Mouse (Mus musculus): Measurements from ENCODE around the gene Hlcs.

DNA sequence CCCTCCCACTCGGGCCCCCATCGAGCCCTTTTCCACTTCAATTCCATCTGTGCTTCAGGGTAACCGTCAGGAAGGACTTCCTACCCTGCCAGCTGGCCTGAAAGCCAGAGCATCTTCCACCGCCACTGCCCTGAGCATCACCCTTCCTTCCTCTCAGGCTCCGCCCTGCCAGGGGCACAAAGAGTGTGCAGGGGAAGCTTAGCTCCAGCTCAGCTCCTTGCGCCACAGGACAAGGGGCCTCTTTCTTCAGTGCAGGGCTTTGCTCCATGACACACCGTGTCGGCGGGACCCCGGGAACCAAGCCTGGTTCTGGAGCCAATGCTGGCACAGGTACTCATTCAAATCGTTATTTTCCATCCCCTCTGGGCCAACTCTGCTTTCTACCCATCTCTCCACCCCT lies 165.2 kb downstream of the Hlcs start:
- TF ChIP-seq CTCF (conservative IDR thresholded peaks at IDR 0.05; ENCODE audit: low read length) (no peak), NANOG (IDR thresholded peaks at IDR 0.05; ENCODE audit: borderline replicate concordance, low read length) (no peak)
